Mouse (Mus musculus) heart, adult 10 weeks (tissue): ENCODE data around the gene 4930550C14Rik. TPM values are rescaled to one million over a fixed set of nuclear protein-coding genes. Genes with fewer than 3 reads are reported as not detected.

Experiments used
- polyA plus RNA-seq: library from polyadenylated mRNA; stranded (reverse); fragments of 350-450 nt; fragmentation: Illumina TruSeq; extraction: RNeasy Lipid Tissue Mini Kit (QIAGEN cat#74804); gene quantifications from one replicate; pipeline ENCODE4 v1.2.3, GENCODE M21; 2014; ENCODE audit warnings: low read depth, low replicate concordance

4930550C14Rik gene
- polyA plus RNA-seq: 0.81 TPM

GRCm38 (mm10) chr9:53402291-53402711 is at the start of gene 4930550C14Rik:
4930550C14Rik (plus strand) TSS chr9:53402325.

GRCm38 (mm10) chr9:53383951-53384866 is 17.9 kb upstream of the 4930550C14Rik start, which contains the start of gene Kdelc2:
Kdelc2 (plus strand) TSS chr9:53384025.

Other genes starting within 250 kb of the 4930550C14Rik start
- gene Ddx10, start 154.3 kb upstream of the 4930550C14Rik start, polyA plus RNA-seq: 11.4 TPM
- not detected for gene Exph5, start 100.7 kb upstream of the 4930550C14Rik start, polyA plus RNA-seq
- gene Kdelc2, start 18.3 kb upstream of the 4930550C14Rik start, polyA plus RNA-seq: 10.6 TPM
- 5.2 TPM for gene Atm, start 134.4 kb downstream of the 4930550C14Rik start, polyA plus RNA-seq
- gene Npat, start 134.7 kb downstream of the 4930550C14Rik start, polyA plus RNA-seq: 4.6 TPM
- 393 TPM for gene Acat1, start 208.1 kb downstream of the 4930550C14Rik start, polyA plus RNA-seq